Mouse (Mus musculus): Measurements from ENCODE around the gene Ak5. TPM values are rescaled to one million over a fixed set of nuclear protein-coding genes. Genes with fewer than 3 reads are reported as not detected.
"Not testable (repeated sequence)": the region's sequence is repeated elsewhere in the genome, so short reads cannot be mapped to it uniquely, and the experiment has no call there.

The Ak5 gene
- total RNA-seq (2022), result under 1 TPM in 2 of 4 experiments, not detected in 2; 0.11 to 0.25 TPM

DNA sequence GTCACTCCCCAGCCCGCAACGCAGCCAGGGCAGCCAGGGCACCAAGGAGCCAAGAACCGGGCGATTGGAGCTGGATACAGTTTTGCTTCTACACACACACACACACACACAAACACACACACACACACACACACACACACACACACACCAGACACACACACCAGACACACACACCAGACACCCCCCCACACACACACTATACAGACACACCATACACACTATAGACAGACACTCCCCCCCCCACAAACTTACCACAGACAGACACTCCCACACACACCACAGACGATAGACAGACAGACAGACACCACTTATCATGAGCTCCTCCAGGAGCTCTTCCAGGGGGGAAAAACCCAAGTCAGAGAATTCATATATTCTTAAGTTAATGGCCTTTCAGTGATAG is at the start of gene Ak5:
Gene Ak5, minus strand, starts transcription at position 122 of the 400 bp plus-strand sequence.
- DNase-seq (ENCODE audit: low spot score), result no peak

DNA sequence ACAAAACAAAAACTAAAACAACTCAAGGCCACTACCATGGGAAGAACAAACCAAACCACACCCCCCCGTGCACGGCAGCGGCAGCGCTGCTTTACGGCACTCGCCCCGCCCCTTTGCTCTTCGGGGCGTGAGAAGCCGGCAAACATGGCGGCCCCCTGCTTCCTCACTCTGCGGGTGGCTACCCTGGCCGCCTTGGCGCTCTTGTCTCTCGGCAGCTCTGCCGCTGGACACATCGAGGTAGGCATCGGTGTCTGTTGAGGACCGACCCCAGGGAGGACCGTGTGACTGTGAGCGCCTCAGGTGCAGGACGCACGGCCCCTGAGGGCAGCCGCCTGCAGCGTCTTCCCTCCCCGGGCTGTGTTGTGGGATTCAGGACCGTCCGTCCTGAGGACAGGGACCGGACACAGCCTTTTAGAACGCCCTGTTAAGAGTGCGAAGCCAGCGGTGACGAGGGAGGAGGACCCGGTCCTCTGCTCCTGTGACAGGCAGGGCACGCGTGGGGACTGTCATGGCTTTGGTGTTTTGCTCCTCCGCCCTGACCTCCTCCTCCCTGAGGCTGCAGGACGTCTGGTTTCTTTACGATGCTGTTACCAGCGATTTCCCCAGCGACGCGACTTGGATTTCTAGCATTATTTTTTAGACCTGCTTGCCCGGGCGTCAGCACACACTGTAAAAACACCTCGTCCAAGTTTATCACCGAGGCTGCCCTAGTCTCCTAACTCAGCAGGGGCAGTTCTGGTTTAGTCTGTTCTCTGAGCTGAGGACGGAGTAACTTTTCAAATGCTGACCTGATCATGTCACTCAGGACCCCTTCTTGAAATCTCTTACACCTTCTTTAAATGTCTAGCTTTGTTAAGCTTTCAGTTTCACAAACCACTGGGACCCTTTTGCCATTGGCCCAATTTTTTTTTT is 46.1 kb upstream of the Ak5 start, which contains the start of gene Pigk:
Gene Pigk, plus strand, starts transcription at position 110 of the 912 bp plus-strand sequence.
- peak; percentile 91 for DNase-seq (ENCODE audit: low spot score)

GRCm38 (mm10) chr3:152712957-152713356 is 44.8 kb upstream of the Ak5 start:
- DNase-seq (ENCODE audit: low spot score), result no peak

DNA sequence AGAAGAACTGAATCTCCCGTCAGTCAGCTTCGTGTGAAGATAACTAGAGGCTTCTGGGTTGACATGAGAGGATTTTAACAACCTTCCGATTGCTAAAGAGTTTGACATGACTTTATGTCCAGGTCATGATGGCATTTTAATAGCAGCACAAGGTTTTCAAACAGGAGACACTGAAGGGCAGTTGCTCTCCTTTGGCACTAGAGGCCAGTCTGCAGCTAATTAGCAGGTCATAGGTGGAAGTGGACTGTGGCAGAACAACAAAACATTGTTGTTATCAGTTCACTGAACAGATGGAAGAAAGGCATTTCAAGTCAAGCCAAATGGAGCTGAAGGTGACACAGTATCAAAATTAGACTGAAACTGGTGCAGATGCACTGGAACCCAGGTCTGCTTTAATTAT is 41.8 kb upstream of the Ak5 start:
- DNase-seq (ENCODE audit: low spot score), result no peak

DNA sequence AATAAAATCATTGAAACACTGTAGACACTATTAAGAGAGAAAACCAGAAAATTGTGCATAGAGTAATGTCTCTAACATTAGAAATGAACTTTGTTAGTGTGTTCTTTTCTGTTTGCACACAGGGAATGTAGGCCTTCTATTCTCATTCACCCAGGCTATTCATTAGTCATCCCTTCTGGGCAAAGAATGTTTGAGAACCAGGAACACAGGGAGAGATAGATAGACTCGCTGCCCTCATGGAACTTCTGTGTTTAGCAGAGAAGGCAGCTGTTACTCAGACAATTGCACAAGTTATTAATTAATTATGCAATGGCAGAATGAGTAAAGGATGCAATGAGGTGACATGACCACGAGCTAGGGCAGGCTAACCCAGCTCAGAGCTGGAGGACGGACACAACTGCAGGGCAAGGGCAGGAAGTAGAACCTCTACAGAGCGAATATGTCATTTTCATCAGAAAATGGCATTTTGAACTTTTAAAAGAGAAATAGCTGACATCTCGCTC is 39.2 kb upstream of the Ak5 start:
- no peak for DNase-seq (ENCODE audit: low spot score)

DNA sequence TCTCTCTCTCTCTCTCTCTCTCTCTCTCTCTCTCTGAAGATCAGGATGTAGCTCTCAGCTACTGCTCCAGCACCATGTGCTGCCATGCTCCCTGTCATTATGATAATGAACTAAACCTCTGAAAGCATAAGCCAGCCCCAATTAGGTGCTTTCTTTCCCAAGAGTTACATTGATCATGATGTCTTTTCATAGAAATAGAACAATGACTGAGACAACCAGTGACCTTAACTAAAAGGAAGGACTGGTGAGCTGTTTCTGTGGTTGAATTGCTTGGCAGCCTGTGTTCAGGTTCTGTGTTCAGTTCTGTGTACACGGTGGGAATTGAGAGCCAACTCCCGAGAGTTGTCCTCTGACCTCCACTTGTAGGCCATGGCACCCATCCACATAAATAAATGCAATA is 38.7 kb upstream of the Ak5 start:
- DNase-seq (ENCODE audit: low spot score), result no peak

GRCm38 (mm10) chr3:152705826-152706225 is 37.7 kb upstream of the Ak5 start:
- DNase-seq (ENCODE audit: low spot score), result no peak

DNA sequence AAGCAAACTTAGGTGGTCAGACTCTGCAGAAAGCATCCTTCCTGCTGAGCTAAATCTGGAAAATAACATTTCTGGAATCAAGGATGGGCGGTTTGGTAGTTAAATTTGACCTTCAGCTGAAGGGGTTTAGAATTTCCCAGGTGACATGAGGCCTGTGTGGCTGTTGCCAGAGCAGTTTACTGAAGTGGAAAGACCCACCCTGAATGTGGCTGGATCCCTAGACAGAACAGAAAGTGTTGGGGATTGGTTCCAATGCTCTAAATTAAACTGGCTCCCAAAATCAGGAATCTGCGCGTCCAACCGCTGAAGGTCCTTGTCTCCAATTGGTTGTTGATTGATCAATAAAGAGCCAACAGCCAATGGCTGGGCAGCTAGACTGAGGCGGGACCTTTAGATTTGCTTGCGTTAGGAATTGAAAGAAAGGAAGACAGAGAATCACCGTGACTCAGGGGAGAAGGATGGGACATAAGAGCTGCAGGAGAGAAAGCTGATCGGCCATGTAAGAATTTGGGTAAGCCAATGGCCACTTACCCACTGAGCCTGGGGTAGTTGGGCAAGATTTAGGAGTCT is 34.2 kb upstream of the Ak5 start:
- no peak for DNase-seq (ENCODE audit: low spot score)

DNA sequence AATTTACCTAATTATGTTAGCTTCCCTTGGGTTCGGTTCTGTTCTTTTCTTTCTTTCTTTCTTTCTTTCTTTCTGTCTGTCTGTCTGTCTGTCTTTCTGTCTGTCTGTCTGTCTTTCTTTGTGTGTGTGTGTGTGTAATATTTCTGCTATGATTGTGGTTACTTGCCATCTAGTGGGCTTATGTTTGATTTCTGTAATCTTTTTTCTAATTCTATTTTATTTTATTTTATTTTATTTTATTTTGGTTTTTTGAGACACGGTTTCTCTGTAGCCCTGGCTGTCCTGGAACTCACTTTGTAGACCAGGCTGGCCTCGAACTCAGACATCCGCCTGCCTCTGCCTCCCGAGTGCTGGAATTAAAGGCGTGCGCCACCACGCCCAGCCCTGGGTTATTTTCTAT is 33.4 kb upstream of the Ak5 start:
- DNase-seq (ENCODE audit: low spot score), result not testable (repeated sequence)

DNA sequence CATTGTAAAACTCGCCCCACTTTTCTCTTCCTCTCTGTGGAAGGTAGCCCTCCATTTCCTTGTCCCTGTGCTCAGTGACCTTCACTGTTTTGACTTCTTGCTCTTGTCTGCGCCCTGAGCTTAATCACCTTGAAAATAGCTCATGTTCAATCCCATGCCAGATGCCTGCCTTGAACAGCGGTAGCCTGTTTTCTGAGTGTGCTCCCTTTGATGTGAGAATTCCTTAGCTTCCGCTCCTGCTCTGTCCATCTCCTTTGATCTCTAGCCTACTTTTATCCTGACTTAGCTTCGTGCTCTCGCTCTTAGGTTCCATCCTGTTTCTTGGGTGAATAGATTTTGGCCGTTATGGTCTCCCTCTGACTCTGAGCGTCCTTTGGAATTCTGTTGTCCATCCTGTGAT is 31.1 kb upstream of the Ak5 start:
- no peak for DNase-seq (ENCODE audit: low spot score)

- no peak for DNase-seq (ENCODE audit: low spot score)
Observed at GRCm38 (mm10) chr3:152698017-152698416, 29.9 kb upstream of the Ak5 start.

GRCm38 (mm10) chr3:152694950-152695349 is 26.8 kb upstream of the Ak5 start:
- no peak for DNase-seq (ENCODE audit: low spot score)

- no peak for DNase-seq (ENCODE audit: low spot score)
Observed at GRCm38 (mm10) chr3:152689105-152689504, 20.9 kb upstream of the Ak5 start.

DNA sequence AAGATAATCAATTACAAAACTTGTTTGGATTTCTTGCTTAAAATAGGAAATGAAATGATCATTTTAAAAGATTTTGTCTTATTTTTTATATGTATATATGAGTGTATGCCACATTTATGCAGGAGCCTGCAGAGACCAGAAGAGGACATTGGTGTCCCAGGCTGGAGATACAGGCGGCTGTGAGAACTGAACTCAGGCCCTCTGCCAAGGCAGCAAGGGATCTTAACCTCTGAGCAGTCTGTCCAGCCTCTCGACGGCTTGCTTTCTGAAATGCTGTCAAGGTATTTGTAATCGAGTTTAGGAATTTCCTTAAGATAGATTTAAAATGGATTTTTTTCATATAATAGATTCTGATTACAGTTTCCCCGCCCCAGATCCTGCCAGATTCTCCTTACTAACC is 20.4 kb upstream of the Ak5 start:
- DNase-seq (ENCODE audit: low spot score), result no peak

- DNase-seq (ENCODE audit: low spot score), result no peak
Observed at GRCm38 (mm10) chr3:152674663-152675062, 6.5 kb upstream of the Ak5 start.

GRCm38 (mm10) chr3:152669783-152670182 is 1.6 kb upstream of the Ak5 start:
- DNase-seq (ENCODE audit: low spot score), result no peak

GRCm38 (mm10) chr3:152668793-152669192 is 633 bp upstream of the Ak5 start:
- no peak for DNase-seq (ENCODE audit: low spot score)

GRCm38 (mm10) chr3:152667356-152668211 is 576 bp downstream of the Ak5 start:
- no peak for DNase-seq (ENCODE audit: low spot score)

DNA sequence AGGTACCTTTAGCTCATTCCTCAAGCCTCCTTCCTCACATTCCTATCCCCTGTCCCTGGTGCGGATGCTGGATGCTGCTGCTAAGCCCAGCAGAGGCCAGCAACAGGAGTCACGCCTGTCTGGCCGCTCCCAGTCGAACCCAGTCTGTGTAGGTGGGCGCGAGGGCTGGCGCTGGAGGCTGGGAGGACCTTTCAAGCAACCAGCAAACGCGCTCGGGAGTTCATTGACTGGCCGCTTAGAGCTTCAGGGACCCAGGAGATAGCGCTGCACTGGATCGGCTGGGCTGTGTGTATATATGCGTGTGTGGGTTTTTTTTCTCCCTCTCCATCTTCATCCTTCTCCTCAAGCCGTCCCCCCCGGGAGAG is 1.2 kb downstream of the Ak5 start:
- DNase-seq (ENCODE audit: low spot score), result no peak

DNA sequence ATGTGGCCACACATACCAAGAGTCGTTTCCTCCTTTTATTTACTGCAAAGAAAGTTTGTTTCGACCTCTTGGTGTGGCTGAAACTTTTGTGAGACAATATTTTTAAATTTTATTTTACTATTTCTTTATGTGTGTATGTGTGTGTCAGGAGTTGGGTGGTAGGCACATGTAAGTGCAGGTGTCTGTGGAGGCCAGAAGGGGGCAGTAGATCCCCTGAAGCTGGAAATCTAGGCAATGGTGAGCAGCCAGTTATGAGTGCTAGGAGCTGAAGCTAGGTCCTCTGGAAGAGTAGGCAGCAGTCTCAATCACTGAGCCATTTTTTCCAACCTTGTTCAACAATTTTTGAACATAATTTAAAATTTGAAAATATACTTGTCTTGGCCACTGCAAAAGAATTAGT is 9.6 kb downstream of the Ak5 start:
- DNase-seq (ENCODE audit: low spot score), result no peak

- DNase-seq (ENCODE audit: low spot score), result no peak
Observed at GRCm38 (mm10) chr3:152651991-152652390, 16.2 kb downstream of the Ak5 start.

DNA sequence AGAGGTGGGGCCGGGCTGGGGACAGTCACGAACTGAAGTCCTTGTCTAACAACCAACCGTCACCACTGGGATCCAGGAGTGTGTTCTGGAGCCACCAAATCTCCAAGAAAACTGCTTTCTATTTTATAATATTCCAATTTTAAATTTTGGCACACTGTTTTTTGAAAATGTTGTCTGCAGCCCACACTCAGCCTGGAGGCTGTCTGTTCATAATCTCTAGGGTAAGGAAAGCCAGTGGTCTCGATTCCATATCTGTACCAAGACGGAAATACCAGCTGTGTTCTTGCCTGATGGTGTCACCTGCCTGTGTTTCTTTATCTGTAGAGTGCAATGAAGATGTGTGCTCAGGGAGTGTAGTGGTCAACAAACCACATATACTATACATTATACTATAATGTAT is 23.6 kb downstream of the Ak5 start:
- DNase-seq (ENCODE audit: low spot score), result no peak
